Mouse (Mus musculus): ENCODE measurements at regions not wholly inside any gene's neighbourhood (a gene's known extent, or its start where the extent isn't known, plus 50 kb on each side); places are given as distances from the start of the nearest gene placed in this dataset.

- TF ChIP-seq CTCF (IDR thresholded peaks at IDR 0.05; ENCODE audit: extremely low read depth, insufficient read length, insufficient replicate concordance, low read depth, low read length) (no peak), POLR2A (IDR thresholded peaks at IDR 0.05; ENCODE audit: low read depth, low read length) (no peak)
Observed at GRCm38 (mm10) chr1:47386579-47386978, 493.9 kb upstream of the Slc39a10 start.
